Comparison of ENCODE assay signal across 8 mouse cellular contexts in genomic region chrX:48532175-48532574, GRCm38 (mm10). TPM values are rescaled to one million over a fixed set of nuclear protein-coding genes. Genes with fewer than 3 reads are reported as not detected.
DNase-seq lines count a peak whose midpoint lies in the region; ATAC-seq lines count a peak whose summit lies in the region.

No protein-coding gene starts in this region.

- peak; percentile 64 for ATAC-seq in cerebellum, adult (ENCODE audit: insufficient number of reproducible peaks, low FRiP score, low TSS enrichment)
- ATAC-seq in forebrain, embryonic 15.5 days (replicated peaks) = peak; percentile 51; the same call in 1 of the 2 replicates
- 0 out of 2 replicates have a peak, but pooled peaks have one; percentile 66 for ATAC-seq in megakaryocyte, adult 5-6 weeks (ENCODE audit: poor library complexity, severe bottlenecking)
- ATAC-seq in activated CD4-positive, CD25-positive, alpha-beta regulatory T cell, adult 4 months = no peak

- peak; percentile 86 for DNase-seq in NIH3T3 (ENCODE audit: low read depth)
- peak; percentile 74 to 83 for DNase-seq in heart, postnatal 10 days
- peak; percentile 75 to 79 for DNase-seq in layer of hippocampus, postnatal 10 days (ENCODE audit: low spot score in 2 of 2)
- DNase-seq in skeletal muscle tissue, adult 2 months (ENCODE audit: low read depth, low spot score) = peak; percentile 36

- H3K27ac ChIP-seq in forebrain, embryonic 15.5 days (replicated peaks) = no peak overlapping the region

- no peaks in the 10 kb centered on the region for H3K9me3 ChIP-seq in forebrain, embryonic 15.5 days

- H3K4me1 ChIP-seq in forebrain, embryonic 15.5 days = no peaks in the 10 kb centered on the region

- 29% methylated on average over 3 of the region's 3 CpGs for WGBS in forebrain, embryonic 15.5 days

- H3K27me3 ChIP-seq in forebrain, embryonic 15.5 days = no peaks in the 10 kb centered on the region

- intact Hi-C loops in heart, postnatal 10 days (cut with DNase I) = loop anchor here (2.0 to 5.0 kb wide), 2 partner anchors 107 to 540 kb away; no protein-coding TSS in a partner anchor

- no peak overlapping the region for H3K4me2 ChIP-seq in forebrain, embryonic 15.5 days (replicated peaks)

- no peak overlapping the region for H3K9ac ChIP-seq in forebrain, embryonic 15.5 days (replicated peaks)

- no peaks in the 10 kb centered on the region; the same call in 1 of the 2 replicates for H3K36me3 ChIP-seq in forebrain, embryonic 15.5 days

- no peak overlapping the region for H3K4me3 ChIP-seq in forebrain, embryonic 15.5 days

RNA-seq across cellular contexts. Expression of gene Rab33a, which starts 13.1 kb away (rescaled TPM):
- 94.3 and 96.5 TPM in 2 replicates for polyA plus RNA-seq in forebrain, embryonic 15.5 days (2015; fragmentation: Nextera tagmentation; extraction: Ambion mirVana)
- total RNA-seq in heart, postnatal 10 days (2021) = under 1 TPM in 1 of 2 experiments, not detected in 1; 0.30 TPM
- total RNA-seq in layer of hippocampus, postnatal 10 days (2021) = 10 to 100 TPM; 23.3 to 24.2 TPM
- not detected in 2 replicates for total RNA-seq in megakaryocyte, adult 5-6 weeks (2015)
- not detected in 2 replicates for total RNA-seq in megakaryocyte, adult 5-6 weeks (2017)
- 1 to 10 TPM; 1.0 to 1.4 TPM for polyA plus RNA-seq in activated CD4-positive, CD25-positive, alpha-beta regulatory T cell, adult 4 months (2017; shearing (Covaris generic))

RNA-seq across cellular contexts. Expression of gene Aifm1, which starts 18.8 kb away (rescaled TPM):
- polyA plus RNA-seq in forebrain, embryonic 15.5 days (2015; fragmentation: Nextera tagmentation; extraction: Ambion mirVana) = 52.3 TPM in 2 replicates
- 10 to 100 TPM; 92.5 to 97.6 TPM for total RNA-seq in heart, postnatal 10 days (2021)
- total RNA-seq in layer of hippocampus, postnatal 10 days (2021) = 10 to 100 TPM; 28.6 to 32.6 TPM
- total RNA-seq in megakaryocyte, adult 5-6 weeks (2015) = 42.6 and 48.4 TPM in 2 replicates
- 39.2 and 42.8 TPM in 2 replicates for total RNA-seq in megakaryocyte, adult 5-6 weeks (2017)
- 10 to 100 TPM; 30.9 to 40.1 TPM for polyA plus RNA-seq in activated CD4-positive, CD25-positive, alpha-beta regulatory T cell, adult 4 months (2017; shearing (Covaris generic))

Comparison
In these comparisons a context has a peak if more than half of its experiments do, and no peak if none do; other contexts are left out.
1. DNase-seq: peak in every context shown above with its lines; median percentile 86 in NIH3T3; 78 in heart, postnatal 10 days; 77 in layer of hippocampus, postnatal 10 days; 36 in skeletal muscle tissue, adult 2 months.
2. RNA of gene Rab33a, which starts 13.1 kb away (total RNA-seq): 23.3 to 24.2 TPM in layer of hippocampus, postnatal 10 days; 0.30 TPM in heart, postnatal 10 days and not detected in megakaryocyte, adult 5-6 weeks; every median in the first group is over 10 times any median in the second.